Mouse (Mus musculus) heart, adult 18-20 months (tissue): ENCODE measurements around the gene Pgbd5. TPM values are rescaled to one million over a fixed set of nuclear protein-coding genes. Genes with fewer than 3 reads are reported as not detected.

Experiments
- DNase-seq, 2 experiments: peaks; one replicate each; pipeline ENCODE4 v3.0.0; 2021 to 2022; ENCODE audit warnings: mixed read lengths in 1 of 2
- long read RNA-seq, 2 experiments: library from polyadenylated mRNA; stranded (forward); transcript quantifications; one replicate each; pipeline ENCODE4 v2.0.0; 2021
- total RNA-seq, 2 experiments: library from RNA; stranded (reverse); gene quantifications; 2 replicates each; pipeline ENCODE4 v1.2.3; 2021

Pgbd5 gene
- under 1 TPM; 0.49 to 0.72 TPM for total RNA-seq
- long read RNA-seq, experiment 1, partial matches to known transcripts = 0 of 1 reads
- long read RNA-seq, experiment 1, other reads (novel, unspliced or antisense) = 0 of 1 reads
- long read RNA-seq, experiment 2, partial matches to known transcripts = 0 of 1 reads
- long read RNA-seq, experiment 2, other reads (novel, unspliced or antisense) = 1 of 1 reads

- DNase-seq = no peak
Observed at GRCm38 (mm10) chr8:124439558-124439957, at the start of gene Pgbd5. Pgbd5 (minus strand) TSS chr8:124439658.

DNA sequence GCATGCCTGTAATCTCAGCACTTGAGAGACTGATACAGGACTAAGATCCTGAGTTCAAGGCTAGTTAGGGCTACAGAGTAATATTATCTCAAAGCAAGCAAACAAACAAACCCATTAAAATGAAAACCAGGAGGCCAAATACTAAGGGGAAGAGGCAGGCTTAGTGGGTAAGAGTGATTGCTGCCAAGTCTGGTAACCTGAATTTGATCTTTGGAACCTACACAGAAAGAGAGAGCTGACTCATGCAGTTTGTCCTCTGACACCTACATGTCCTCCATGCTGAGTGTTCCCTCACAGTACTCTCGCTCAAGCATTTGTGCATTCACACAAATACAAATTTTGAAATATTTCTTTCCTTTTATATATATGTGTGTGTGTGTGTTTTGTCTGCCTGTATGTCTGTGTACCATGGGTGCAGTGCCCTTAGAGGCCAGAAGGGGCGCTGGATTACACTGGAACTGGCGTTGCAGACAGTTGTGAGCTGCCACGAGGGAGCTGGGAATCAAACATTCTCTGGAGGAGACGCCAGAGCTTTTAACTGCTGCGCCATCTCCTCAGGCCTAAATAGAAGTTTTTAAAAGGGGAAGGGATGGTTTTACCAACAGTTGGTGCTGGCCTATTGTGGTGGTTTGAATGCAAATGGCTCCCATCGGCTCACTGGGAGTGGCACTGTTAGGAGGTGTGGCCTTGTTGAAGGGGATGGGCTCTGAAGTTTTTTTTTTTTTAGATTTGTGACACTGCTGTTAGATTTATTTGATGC is 44.1 kb upstream of the Pgbd5 start:
- DNase-seq = no peak

DNA sequence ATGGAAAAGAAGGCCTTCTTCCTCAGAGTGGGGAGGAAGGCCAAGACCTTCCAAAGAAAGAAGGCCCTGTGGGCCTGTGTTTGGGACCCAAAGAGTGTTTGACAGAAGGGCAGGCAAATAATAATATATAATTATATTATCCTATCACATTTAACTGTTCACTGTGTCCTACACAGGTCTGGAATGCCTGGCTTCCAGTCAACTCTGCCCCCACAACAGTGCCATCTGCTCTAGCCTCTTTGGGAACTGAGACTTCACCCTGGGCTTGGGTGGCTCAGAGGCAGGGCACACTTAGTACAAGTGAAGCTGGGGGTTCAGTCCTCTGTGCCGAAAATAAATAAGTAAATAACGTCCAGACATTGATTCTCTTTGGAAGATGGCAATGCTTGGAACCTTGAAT is 43.3 kb upstream of the Pgbd5 start:
- no peak for DNase-seq

DNA sequence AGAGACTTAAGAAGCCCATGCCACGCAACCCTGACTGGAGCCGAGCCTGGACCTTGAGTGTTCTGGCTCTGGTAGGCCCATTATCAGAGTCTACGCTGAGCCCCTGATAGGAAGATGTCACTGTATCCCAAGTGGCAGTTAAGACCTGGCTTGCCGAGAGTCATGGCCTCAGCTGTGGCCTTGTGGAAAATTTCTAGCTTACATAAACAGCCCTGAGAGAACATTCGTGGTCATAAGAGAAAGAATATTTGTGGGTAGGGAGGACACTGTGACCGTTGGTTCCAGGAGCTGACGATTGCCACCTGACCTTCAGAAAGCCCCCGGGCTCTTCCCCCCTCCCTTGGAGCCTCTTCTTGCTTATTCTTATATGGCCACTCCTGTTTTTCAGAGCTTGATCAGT is 40.9 kb upstream of the Pgbd5 start:
- DNase-seq = no peak

DNA sequence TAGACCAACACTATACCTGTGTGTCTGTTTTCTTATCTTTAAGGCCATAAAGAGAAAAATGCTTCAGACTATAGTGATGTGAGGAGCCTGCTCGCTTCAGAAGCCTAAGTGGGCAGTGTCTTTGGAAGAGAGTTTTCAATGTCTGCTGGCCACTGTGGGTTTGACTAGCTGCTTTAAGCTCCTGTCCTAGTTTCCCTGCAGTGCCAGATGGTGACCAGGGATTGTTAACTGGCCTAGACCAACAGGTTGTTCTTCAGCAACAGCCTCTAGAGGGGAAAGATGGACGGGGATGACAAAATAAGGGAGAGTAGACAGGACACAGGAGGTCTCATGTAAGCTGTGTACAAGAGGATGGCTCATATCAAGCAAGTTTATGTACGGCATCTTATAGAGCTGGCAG is 39.8 kb upstream of the Pgbd5 start:
- no peak for DNase-seq

GRCm38 (mm10) chr8:124476701-124477100 is 37.2 kb upstream of the Pgbd5 start:
- DNase-seq = no peak

GRCm38 (mm10) chr8:124475690-124476089 is 36.2 kb upstream of the Pgbd5 start:
- DNase-seq = no peak

DNA sequence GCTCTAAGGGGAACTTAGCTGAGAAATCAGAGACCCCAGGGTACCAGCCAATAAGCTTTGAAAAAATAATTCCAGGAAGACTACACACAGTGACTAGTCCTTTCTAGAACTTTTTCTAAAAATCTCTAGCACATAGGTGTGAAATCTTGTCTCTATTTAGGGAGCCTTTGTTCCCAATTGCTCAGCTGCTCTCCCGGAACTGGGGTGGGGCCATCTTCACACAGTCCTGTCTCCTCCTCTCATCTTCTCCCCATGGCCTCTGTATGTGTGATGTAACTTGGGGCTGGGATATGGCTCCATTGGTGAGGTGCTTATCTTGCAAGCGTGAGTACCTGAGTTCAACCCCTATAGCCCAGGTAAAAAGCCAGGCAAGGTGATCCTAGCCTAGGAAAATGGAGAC is 25.2 kb upstream of the Pgbd5 start:
- no peak for DNase-seq

DNA sequence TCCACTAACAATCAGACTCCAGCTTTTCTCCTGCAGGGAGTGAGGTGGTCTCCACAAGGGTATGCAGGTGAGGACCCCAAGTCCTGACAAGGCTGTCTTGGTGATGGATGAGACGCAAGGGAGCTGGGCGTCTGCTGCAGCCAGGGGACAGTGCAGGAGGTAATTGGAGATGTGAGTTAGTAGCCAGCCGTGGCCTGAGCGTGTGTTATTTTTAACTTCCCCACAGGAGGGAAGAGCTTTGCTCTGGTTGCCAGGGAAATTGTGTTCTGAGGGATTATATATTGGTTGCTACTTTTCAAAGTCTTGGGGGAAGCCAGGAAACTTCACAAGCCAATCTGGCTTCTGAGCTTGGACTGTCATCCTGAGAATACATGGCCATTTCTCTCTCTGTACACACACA is 23.7 kb upstream of the Pgbd5 start:
- DNase-seq = no peak

- no peak for DNase-seq
Observed at GRCm38 (mm10) chr8:124462192-124462591, 22.7 kb upstream of the Pgbd5 start.

DNA sequence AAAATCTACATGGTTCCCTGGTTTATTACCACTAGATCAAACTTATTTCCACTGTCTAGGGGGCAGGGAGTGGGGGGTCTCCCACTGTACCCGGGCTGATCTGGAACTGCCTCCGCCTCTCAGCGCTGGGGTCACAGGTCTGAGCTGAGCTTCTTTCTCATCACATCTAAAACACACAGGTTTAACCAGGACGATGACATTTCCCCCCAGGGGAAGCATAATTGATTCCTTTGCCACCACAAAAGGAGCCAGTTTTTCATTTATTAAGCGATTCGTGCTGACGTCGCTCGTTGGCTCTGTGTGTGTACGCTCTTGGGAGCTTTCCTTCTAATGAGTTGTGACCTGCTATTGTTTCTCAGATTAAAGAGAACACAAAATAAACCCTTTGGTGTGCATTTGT is 21.6 kb upstream of the Pgbd5 start:
- DNase-seq = no peak

DNA sequence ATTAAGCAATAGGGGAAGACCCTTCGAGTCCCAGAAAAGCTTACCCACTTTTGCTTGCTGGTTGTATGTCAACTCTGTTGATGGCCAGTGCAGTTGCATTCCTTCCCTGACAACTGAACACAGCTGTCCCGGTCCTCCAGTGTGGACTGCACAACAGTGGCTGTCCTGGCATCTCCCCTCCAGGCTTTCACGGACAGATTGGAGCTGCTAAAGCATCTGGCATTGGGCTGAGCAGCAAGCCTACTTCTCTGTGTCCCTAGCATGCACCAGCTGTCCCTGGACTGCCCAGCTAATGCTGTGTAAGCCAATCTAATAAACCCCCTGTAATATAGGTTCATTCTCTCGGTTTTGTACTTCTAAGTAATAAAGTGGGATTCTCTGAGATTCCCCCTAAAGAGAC is 21.2 kb upstream of the Pgbd5 start:
- DNase-seq = no peak

DNA sequence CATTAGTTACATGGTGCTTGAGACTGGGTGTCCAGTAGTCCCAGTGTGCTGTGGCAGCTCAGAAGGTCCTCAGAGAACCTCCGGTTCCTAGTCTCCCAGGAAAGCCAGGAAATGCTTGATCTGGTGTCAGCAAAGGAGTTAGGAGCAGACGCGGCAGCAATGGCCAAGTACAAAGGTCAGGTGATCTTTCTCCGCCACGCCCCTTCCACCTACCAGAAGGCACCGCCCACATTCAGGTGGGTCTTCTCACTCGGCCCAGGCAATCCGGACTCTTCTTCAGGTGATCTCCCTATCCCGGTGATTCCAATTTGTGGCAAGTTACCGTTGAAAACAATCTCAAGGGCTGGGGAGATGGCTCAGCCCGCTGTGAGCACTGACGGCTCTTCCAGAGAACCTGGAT is 20.2 kb upstream of the Pgbd5 start:
- DNase-seq = no peak

DNA sequence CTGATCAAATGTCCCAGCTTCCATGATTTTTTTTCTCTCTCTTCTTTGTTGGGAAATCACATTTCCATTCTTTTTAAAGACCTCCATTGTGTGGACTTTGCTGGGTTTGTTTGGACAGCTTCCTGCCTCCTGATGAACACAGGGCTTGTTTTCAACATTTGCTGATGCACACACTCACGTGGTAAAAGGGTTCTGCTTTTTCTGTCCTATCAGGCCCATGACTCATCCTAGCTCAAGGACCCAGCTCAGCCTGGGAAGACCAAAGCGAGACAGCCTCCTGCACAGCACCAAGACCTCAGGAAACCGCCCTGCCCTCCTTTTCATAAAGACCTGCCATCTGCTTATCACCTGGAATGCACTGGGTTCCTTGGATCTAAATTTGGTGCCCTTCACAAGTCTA is 15.9 kb upstream of the Pgbd5 start:
- no peak for DNase-seq

- no peak for DNase-seq
Observed at GRCm38 (mm10) chr8:124450192-124450895, 10.9 kb upstream of the Pgbd5 start.

- peak; percentile 50 to 55 for DNase-seq
Observed at GRCm38 (mm10) chr8:124448962-124449670, 9.7 kb upstream of the Pgbd5 start.

GRCm38 (mm10) chr8:124436741-124437140 is 2.7 kb downstream of the Pgbd5 start:
- no peak for DNase-seq

DNA sequence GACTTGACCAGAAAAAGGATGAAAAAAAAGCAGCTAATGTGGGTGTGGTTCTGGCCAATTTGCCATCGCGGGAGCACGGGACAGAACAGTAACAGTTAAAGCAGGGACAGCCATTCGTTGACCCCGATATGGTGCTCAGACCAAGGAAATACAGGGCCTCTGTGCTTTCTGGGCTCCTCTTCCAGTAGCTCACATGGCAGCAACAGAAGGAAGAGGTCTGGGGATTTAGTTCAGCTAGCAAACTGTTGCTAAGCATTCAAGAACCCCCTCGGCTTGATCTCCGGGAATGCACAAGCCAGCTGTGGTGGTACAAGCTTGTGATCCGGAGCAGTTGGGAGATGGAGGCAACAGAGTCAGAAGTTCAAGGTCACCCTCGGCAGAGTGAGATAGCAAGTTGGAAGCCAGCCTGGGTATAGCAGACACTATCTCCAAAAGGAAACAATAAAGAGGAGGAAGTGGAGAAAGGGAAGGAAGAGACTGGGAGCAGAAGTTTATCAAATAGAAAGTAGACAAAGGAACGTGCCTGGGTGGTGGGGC is 3.7 kb downstream of the Pgbd5 start:
- no peak for DNase-seq

GRCm38 (mm10) chr8:124435170-124435569 is 4.3 kb downstream of the Pgbd5 start:
- no peak for DNase-seq

GRCm38 (mm10) chr8:124434126-124434790 is 5.2 kb downstream of the Pgbd5 start:
- DNase-seq = peak; percentile 94 to 96

- peak in 1 of 2 experiments; percentile 7 for DNase-seq
Observed at GRCm38 (mm10) chr8:124433451-124434125, 5.9 kb downstream of the Pgbd5 start.
